Comparison of ENCODE assay signal across 23 mouse cellular contexts in genomic region chr12:52739326-52739725, GRCm38 (mm10). TPM values are rescaled to one million over a fixed set of nuclear protein-coding genes. Genes with fewer than 3 reads are reported as not detected.
"Had no signal": no experiment of that assay in that cellular context is flagged by ENCODE, and none has a peak within 500 bp of the region (broad histone marks: within the 10 kb centered on the region; RNA-seq: fewer than 3 reads in every experiment).

No protein-coding gene starts in this region.

- H3K4me1 ChIP-seq: kidney, embryonic 15.5 days; limb, embryonic 15.5 days; lung, embryonic 15.5 days; megakaryocyte, embryonic 14.5 days; midbrain, embryonic 13.5 days had no signal

- H3K36me3 ChIP-seq: kidney, embryonic 15.5 days; limb, embryonic 12.5 days; limb, embryonic 15.5 days; lung, embryonic 15.5 days had no signal

- H3K4me3 ChIP-seq: kidney, embryonic 15.5 days; limb, embryonic 12.5 days; limb, embryonic 15.5 days; lung, embryonic 15.5 days; megakaryocyte, embryonic 14.5 days; midbrain, embryonic 10.5 days; midbrain, embryonic 13.5 days; myocyte; neural tube, embryonic 13.5 days had no signal

- H3K9me3 ChIP-seq: kidney, embryonic 15.5 days; limb, embryonic 12.5 days; limb, embryonic 15.5 days; lung, embryonic 15.5 days; megakaryocyte, embryonic 14.5 days; midbrain, embryonic 10.5 days; midbrain, embryonic 13.5 days; neural tube, embryonic 13.5 days had no signal

- H3K27ac ChIP-seq: kidney, embryonic 15.5 days; limb, embryonic 12.5 days; limb, embryonic 15.5 days; liver, embryonic 14.5 days; lung, embryonic 15.5 days; midbrain, embryonic 10.5 days; midbrain, embryonic 13.5 days; neural tube, embryonic 13.5 days; stomach, postnatal 0 days had no signal

- H3K9ac ChIP-seq: kidney, embryonic 15.5 days; limb, embryonic 12.5 days; limb, embryonic 15.5 days; liver, embryonic 14.5 days; liver, postnatal 0 days; lung, embryonic 15.5 days; midbrain, embryonic 13.5 days; neural tube, embryonic 13.5 days had no signal

- DNase-seq: kidney, adult 2 months; kidney, postnatal 14 days; kidney, postnatal 4 days; left cerebral cortex, postnatal 4 days; liver, postnatal 0 days; lung, postnatal 10 days; lung, postnatal 36 days; right cerebral cortex, postnatal 4 days; thymus, postnatal 25 days had no signal

- H3K27me3 ChIP-seq: kidney, embryonic 15.5 days; limb, embryonic 12.5 days; limb, embryonic 15.5 days; lung, embryonic 15.5 days; megakaryocyte, embryonic 14.5 days; midbrain, embryonic 13.5 days; neural tube, embryonic 13.5 days had no signal

- ATAC-seq: liver, postnatal 0 days; midbrain, embryonic 13.5 days; midbrain, embryonic 16.5 days had no signal

- H3K4me2 ChIP-seq: kidney, embryonic 15.5 days; limb, embryonic 12.5 days; limb, embryonic 15.5 days; liver, embryonic 11.5 days; lung, embryonic 15.5 days; midbrain, embryonic 13.5 days; neural tube, embryonic 13.5 days had no signal

RNA-seq across cellular contexts. Expression of gene Akap6, which starts 40.1 kb away (rescaled TPM):
- total RNA-seq: monocyte, adult 5-6 weeks had no signal
